Mouse (Mus musculus) layer of hippocampus, postnatal 10 days (tissue): ENCODE measurements at regions not wholly inside any gene's neighbourhood (a gene's known extent, or its start where the extent isn't known, plus 50 kb on each side); places are given as distances from the start of the nearest gene placed in this dataset.
"Not testable (repeated sequence)": the region's sequence is repeated elsewhere in the genome, so short reads cannot be mapped to it uniquely, and the experiment has no call there.

Experiments
- DNase-seq, 2 experiments: peaks; one replicate each; pipeline ENCODE4 v3.0.0; 2021; ENCODE audit warnings: low spot score in 2 of 2

- peak; percentile 16 to 18 for DNase-seq
Measured at GRCm38 (mm10) chr13:75295818-75296217, 206.2 kb downstream of the Pcsk1 start.

GRCm38 (mm10) chr13:75319780-75320179 is 230.2 kb downstream of the Pcsk1 start:
- no peak for DNase-seq

GRCm38 (mm10) chr13:75320239-75320638 is 230.6 kb downstream of the Pcsk1 start:
- DNase-seq: no peak

GRCm38 (mm10) chr13:75337054-75337453 is 247.4 kb downstream of the Pcsk1 start:
- no peak for DNase-seq

- DNase-seq: no peak
Measured at GRCm38 (mm10) chr13:75343422-75343821, 253.8 kb downstream of the Pcsk1 start.

- DNase-seq: no peak
Measured at GRCm38 (mm10) chr13:75366723-75367426, 277.2 kb downstream of the Pcsk1 start.

GRCm38 (mm10) chr13:75368249-75368800 is 278.7 kb downstream of the Pcsk1 start:
- DNase-seq: no peak

- DNase-seq: not testable (repeated sequence)
Measured at GRCm38 (mm10) chr13:75377100-75377499, 287.5 kb downstream of the Pcsk1 start.

GRCm38 (mm10) chr13:75377717-75378116 is 288.1 kb downstream of the Pcsk1 start:
- DNase-seq: no peak

GRCm38 (mm10) chr13:75384631-75385340 is 295.2 kb downstream of the Pcsk1 start:
- DNase-seq: no peak

GRCm38 (mm10) chr13:75389211-75389610 is 299.6 kb downstream of the Pcsk1 start:
- DNase-seq: no peak

- no peak for DNase-seq
Measured at GRCm38 (mm10) chr13:75390177-75390576, 300.6 kb downstream of the Pcsk1 start.

- not testable (repeated sequence) for DNase-seq
Measured at GRCm38 (mm10) chr13:75399846-75400245, 306.7 kb upstream of the Ell2 start.

GRCm38 (mm10) chr13:75420726-75421125 is 285.8 kb upstream of the Ell2 start:
- no peak for DNase-seq

- no peak for DNase-seq
Measured at GRCm38 (mm10) chr13:75426971-75427370, 279.6 kb upstream of the Ell2 start.

GRCm38 (mm10) chr13:75439170-75439569 is 267.4 kb upstream of the Ell2 start:
- no peak for DNase-seq

GRCm38 (mm10) chr13:75440051-75440450 is 266.5 kb upstream of the Ell2 start:
- no peak for DNase-seq

GRCm38 (mm10) chr13:75460335-75460878 is 246.2 kb upstream of the Ell2 start:
- DNase-seq: no peak

GRCm38 (mm10) chr13:75461273-75461672 is 245.3 kb upstream of the Ell2 start:
- DNase-seq: no peak

GRCm38 (mm10) chr13:75467225-75467624 is 239.3 kb upstream of the Ell2 start:
- DNase-seq: no peak

GRCm38 (mm10) chr13:75475828-75476597 is 230.5 kb upstream of the Ell2 start:
- DNase-seq: no peak
